Mouse (Mus musculus): ENCODE data around the gene Lbhd2.

GRCm38 (mm10) chr12:111434745-111435327 is 28.2 kb downstream of the Lbhd2 start:
- no peak for TF ChIP-seq CTCF (IDR thresholded peaks at IDR 0.05; ENCODE audit: extremely low read depth, insufficient read depth, low read length)
- no peak for TF ChIP-seq POLR2A (IDR thresholded peaks at IDR 0.05; ENCODE audit: extremely low read depth, insufficient read depth, low read length)

Data from cortical plate, adult 2 months (tissue).